Mouse (Mus musculus): ENCODE measurements around the gene Nrcam.

DNA sequence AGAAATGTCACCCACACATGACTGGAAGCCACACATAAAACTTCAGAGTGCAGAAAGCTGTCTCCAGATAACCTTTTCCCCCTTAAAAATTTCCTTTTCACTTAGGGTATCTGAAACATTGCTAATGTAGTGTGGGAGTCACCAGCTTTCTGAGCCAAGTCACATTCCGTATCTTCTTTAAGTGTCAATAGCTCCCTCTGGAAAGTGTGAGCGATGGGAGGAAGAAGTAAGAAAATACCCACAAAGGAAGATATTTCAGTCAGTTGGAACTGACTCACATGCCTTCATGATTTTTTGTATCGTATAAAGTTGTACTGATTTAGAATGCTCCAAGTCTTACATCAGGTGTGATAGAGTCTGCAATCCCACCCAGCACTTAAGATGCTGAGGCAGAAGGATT, 245.5 kb downstream of the Nrcam start:
- TF ChIP-seq GATA1 (IDR thresholded peaks at IDR 0.05; ENCODE audit: low read length) (no peak), TAL1 (IDR thresholded peaks at IDR 0.05; ENCODE audit: low read length) (no peak)

All from erythroblast, embryonic 14.5 days (primary cell).